Mouse (Mus musculus): ENCODE data around the gene Zmynd10. TPM values are rescaled to one million over a fixed set of nuclear protein-coding genes. Genes with fewer than 3 reads are reported as not detected.
"Not testable (repeated sequence)": the region's sequence is repeated elsewhere in the genome, so short reads cannot be mapped to it uniquely, and the experiment has no call there.

The Zmynd10 gene
- polyA plus RNA-seq, 1 experiment from 2014 or later: 7.3 TPM

DNA sequence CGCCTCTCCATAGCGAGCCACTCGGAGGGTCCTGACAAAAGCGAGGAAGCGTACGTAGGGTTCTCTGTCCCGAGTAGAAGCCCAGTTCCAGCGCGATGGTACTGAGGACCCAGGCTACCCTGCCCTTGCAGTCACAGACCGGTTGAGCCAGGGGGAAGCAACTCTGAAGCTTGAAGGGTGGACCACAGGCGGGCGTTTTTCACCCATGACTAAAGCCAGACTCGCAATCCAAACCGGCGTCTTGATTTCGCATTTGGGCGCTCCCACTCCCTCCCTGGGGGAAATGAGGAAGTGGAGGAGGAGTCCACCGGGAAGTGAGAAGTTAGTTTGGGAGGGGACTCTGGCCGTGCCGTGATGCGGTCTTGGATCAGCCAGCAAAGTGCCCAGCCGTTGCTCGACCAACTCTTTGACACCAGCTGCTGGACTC lies 7.9 kb downstream of the Zmynd10 start:
- CTCF ChIA-PET: interaction anchor here (1.4 kb wide), 1 partner anchor 90 kb away, joined by 3 read pairs; no protein-coding TSS in a partner anchor
- peak; percentile 27 for ATAC-seq
- no peak for TF ChIP-seq CTCF (IDR thresholded peaks at IDR 0.05)

DNA sequence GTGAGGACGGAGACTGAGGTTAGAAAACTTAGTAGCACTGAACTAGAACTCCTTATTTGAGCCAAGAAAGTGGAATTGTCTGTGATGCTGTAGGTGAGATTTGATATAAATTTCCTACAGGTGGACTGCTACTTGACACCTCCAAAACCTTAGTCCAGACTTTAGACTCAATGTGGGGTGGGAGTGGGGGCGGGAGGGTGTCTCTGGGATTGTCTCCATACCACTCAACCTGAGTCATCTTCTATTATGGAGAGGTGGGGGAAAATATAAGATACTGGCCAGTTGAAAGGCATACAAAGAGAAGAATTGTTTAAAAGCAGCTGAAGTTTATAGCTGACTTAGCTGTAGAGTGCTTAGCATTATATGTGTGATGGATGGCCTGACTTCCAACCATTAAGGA lies 8.6 kb downstream of the Zmynd10 start:
- no peak for ATAC-seq
- POLR2A ChIA-PET: interaction anchor here (0.8 to 1.4 kb wide), 4 partner anchors 8 to 14 kb away, joined by 4 to 5 read pairs (median 4); partner anchors contain the start of genes Cyb561d2 and Nprl2

More for the DNA sequence above, 7.9 kb downstream of the Zmynd10 start:
- in situ Hi-C loops (cut with MboI; ENCODE audit: low pct_unique_long_range_greater_than_20kb): no loop called here
- no peaks in the 10 kb centered on the region for H3K27me3 ChIP-seq
- DNase-seq (ENCODE audit: low read depth, low spot score): no peak
- POLR2A ChIA-PET: interaction anchor here (1.1 to 2.7 kb wide), 5 partner anchors 8 to 32 kb away, joined by 3 to 10 read pairs (median 5); partner anchors contain the start of genes Cyb561d2, Ifrd2, Nprl2 and Tusc2

DNA sequence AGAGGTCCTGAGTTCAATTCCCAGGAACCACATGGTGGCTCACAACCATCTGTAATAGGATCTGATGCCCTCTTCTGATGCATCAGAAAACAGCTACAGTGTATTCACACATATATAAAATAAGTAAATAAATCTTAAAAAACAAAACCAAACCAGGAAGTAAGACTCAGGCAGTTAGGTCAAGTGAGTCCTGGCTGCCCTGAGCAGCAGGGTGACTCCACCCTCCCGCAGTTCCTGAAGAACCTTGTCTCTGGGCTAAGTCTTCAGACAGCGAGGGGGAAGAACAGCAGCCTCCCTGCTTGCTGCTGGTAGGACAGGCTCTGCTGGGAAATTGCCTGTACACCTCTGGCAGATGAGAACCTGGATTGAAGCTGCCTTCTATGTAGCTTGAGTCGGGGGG lies 9.2 kb downstream of the Zmynd10 start:
- POLR2A ChIA-PET: interaction anchor here (0.8 to 1.4 kb wide), 3 partner anchors 9 to 74 kb away, joined by 4 read pairs; partner anchors contain the start of genes Cyb561d2 and Nprl2
- in situ Hi-C loops (cut with MboI; ENCODE audit: low pct_unique_long_range_greater_than_20kb): no loop called here
- ATAC-seq (no peak), DNase-seq (ENCODE audit: low read depth, low spot score) (no peak)
- no peak for TF ChIP-seq CTCF (IDR thresholded peaks at IDR 0.05)
- CTCF ChIA-PET: interaction anchor here (1.1 to 1.9 kb wide), 3 partner anchors 11 to 89 kb away, joined by 3 to 8 read pairs (median 3); partner anchors contain the start of gene Hyal2
- no peaks in the 10 kb centered on the region for H3K27me3 ChIP-seq

More for the DNA sequence above, 8.6 kb downstream of the Zmynd10 start:
- CTCF ChIA-PET: interaction anchor here (1.1 to 1.9 kb wide), 3 partner anchors 11 to 90 kb away, joined by 3 to 8 read pairs (median 3); partner anchors contain the start of gene Hyal2
- no peak for TF ChIP-seq CTCF (IDR thresholded peaks at IDR 0.05)
- in situ Hi-C loops (cut with MboI; ENCODE audit: low pct_unique_long_range_greater_than_20kb): no loop called here
- H3K27me3 ChIP-seq: no peaks in the 10 kb centered on the region
- no peak for DNase-seq (ENCODE audit: low read depth, low spot score)

DNA sequence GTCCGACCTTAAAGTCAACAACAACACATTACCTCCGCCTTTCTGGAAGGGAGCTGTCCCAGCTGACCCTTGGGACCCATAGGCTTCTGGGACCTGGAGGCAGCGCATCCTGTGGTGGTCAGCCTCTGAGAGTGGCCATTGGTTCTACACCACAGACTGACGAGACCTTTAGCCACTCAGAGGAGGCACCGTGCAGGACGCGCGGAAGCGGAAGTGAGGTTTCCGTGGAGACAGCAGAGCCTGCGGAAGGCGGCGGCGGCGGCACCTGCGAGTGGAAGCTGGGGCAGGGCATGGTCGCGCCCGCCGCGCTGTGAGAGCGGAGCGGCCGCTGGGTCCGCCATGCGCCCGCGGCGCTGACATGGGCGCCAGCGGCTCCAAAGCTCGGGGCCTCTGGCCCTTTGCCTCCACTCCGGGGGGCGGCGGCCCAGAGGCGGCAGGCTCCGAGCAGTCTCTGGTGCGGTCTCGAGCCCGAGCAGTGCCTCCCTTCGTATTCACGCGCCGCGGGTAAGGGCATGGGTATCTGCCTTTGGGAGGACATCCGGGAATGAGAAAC lies 16.0 kb downstream of the Zmynd10 start, which contains the start of gene Tusc2:
Gene Tusc2 (plus strand): TSS at position 227 of the 553 bp plus-strand sequence.
- in situ Hi-C loops (cut with MboI; ENCODE audit: low pct_unique_long_range_greater_than_20kb): no loop called here
- H3K27me3 ChIP-seq: no peaks in the 10 kb centered on the region
- CTCF ChIA-PET: no interaction called here
- peak; percentile 99 for ATAC-seq
- no peak for TF ChIP-seq CTCF (IDR thresholded peaks at IDR 0.05)
- POLR2A ChIA-PET: interaction anchor here (0.6 to 2.6 kb wide), 4 partner anchors 9 to 69 kb away, joined by 3 to 9 read pairs (median 5); partner anchors contain the start of gene Hyal3
- no peak for DNase-seq (ENCODE audit: low read depth, low spot score)

DNA sequence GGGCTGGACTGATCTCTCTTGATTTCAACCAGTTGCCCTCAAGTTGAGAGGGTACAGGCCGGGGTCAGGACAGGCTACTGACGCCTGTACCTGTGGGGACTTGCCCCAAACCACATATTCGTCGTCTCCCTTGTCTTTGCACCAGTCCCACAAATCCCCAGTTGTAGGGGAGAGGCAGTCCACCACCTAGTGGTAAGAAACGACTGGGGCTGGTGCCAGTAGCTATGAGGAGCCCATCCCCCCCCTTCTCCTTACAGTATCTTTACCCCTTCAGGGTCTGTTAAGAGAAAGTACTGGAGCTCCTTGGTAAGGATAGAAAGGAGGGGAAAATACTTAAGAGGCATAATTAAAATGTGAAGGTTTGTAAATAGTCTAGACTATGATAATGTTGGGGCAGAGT lies 18.5 kb downstream of the Zmynd10 start:
- CTCF ChIA-PET: interaction anchor here (0.8 to 2.5 kb wide), 8 partner anchors 9 to 79 kb away, joined by 3 to 9 read pairs (median 4); partner anchors contain the start of genes Hyal1, Hyal3 and Naa80
- ATAC-seq; in situ Hi-C loops (cut with MboI; ENCODE audit: low pct_unique_long_range_greater_than_20kb); DNase-seq (ENCODE audit: low read depth, low spot score); H3K27me3 ChIP-seq: not testable (repeated sequence)
- POLR2A ChIA-PET: interaction anchor here (1.1 kb wide), 1 partner anchor 79 kb away, joined by 3 read pairs; no protein-coding TSS in a partner anchor

DNA sequence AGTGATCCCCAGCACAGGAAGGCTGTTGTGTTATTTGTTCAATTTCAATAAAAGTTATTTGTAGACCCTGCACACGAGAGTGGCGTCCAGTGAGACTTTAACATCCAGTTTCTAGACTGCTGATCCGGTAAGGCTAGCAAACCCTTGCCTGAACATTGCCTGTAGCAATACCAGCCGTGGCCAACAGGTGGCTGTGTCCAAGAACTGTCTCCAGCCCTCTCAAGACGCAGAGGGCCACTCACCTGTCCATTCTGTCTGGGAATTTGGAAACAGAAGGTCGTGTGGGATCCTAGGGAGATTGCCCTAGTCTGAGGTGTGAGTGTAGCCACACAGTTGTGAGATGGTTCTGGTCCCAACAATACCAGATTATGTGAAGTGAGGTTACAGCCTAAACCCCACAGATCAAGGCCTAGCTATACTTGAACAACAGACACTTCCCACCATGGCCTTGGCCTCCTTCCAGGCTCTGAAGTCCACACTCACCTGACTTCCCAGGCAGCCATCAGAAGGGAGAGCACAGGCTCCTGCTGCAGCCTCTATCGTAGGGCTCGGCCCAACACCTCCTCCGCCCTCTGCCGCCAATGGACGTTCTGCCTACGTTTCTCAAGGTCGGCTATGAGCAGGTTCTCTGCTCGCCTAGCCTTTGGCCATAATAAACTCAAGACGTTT lies 19.1 kb downstream of the Zmynd10 start:
- no peak for TF ChIP-seq CTCF (IDR thresholded peaks at IDR 0.05)
- H3K27me3 ChIP-seq: no peaks in the 10 kb centered on the region
- ChIA-PET CTCF (interaction anchor here (0.7 to 2.5 kb wide), 11 partner anchors 9 to 79 kb away, joined by 3 to 9 read pairs (median 3); partner anchors contain the start of genes Hyal1, Hyal3 and Naa80), POLR2A (interaction anchor here (1.3 kb wide), 1 partner anchor 23 kb away, joined by 3 read pairs; no protein-coding TSS in a partner anchor)
- no peak for DNase-seq (ENCODE audit: low read depth, low spot score)
- ATAC-seq: no peak
- in situ Hi-C loops (cut with MboI; ENCODE audit: low pct_unique_long_range_greater_than_20kb): no loop called here

DNA sequence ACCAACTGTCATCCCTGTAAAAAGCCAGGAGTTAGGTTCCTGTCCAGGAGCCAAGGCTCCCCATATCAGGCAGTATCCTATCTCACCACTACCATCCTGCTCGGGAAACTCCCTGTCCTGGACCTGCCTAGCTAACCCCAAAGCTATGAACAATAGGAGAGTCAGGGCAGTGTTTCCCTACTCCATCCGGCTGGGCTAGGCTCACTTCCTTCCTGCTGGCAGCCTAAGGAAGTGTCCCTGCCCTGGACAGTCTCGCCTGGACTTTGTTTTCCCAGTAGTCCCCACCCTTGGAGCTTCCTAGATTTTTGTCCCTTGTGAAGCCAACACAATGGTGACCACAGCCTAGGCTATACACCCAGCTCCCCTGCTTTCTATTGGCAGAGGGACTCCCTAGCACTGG lies 19.8 kb downstream of the Zmynd10 start:
- no peaks in the 10 kb centered on the region for H3K27me3 ChIP-seq
- in situ Hi-C loops (cut with MboI; ENCODE audit: low pct_unique_long_range_greater_than_20kb): no loop called here
- no peak for ATAC-seq
- ChIA-PET CTCF (interaction anchor here (0.7 to 2.5 kb wide), 5 partner anchors 10 to 78 kb away, joined by 3 to 9 read pairs (median 3); partner anchors contain the start of genes Hyal3 and Naa80), POLR2A (interaction anchor here (0.8 to 1.3 kb wide), 2 partner anchors 22 to 700 kb away, joined by 3 to 4 read pairs; no protein-coding TSS in a partner anchor)
- no peak for TF ChIP-seq CTCF (IDR thresholded peaks at IDR 0.05)
- DNase-seq (ENCODE audit: low read depth, low spot score): no peak

DNA sequence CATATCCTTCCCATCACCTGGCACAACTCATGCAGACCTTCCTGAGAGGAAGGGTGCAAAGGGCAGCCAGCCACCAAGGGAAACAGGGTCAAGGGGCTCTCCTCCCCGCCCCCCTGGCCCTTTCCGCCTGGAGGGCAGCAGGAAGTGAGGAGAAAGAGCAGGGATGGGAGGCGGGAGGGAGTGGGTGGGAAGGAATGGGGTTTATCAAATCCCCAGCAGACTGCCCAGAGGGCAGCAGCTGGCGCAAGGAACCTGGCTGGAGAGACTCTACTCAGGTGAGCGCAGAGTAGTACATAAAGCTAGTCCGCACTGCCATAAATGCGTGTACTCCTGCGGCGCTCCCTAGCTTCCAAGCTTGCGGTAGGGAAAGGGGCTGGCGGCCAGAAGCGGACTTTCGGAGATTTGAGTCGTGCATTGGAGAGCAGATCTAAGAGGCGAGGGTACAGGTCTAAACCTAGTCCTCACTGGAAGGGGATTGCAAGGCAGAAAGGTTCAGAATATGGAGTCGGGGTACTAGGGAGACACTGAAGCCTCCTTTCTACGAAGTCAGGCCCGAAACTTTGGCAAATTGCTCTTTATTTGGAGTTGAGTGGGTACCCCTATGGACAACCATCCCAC lies 20.7 kb downstream of the Zmynd10 start, which contains the start of gene Hyal2:
Gene Hyal2 (plus strand): TSS at position 244 of the 618 bp plus-strand sequence.
- ChIA-PET POLR2A (interaction anchor here (0.9 to 1.0 kb wide), 2 partner anchors 13 to 73 kb away, joined by 3 to 5 read pairs; no protein-coding TSS in a partner anchor), CTCF (interaction anchor here (2.2 to 4.3 kb wide), 3 partner anchors 11 to 78 kb away, joined by 8 to 19 read pairs (median 8); partner anchors contain the start of genes Hyal3 and Naa80)
- TF ChIP-seq CTCF (IDR thresholded peaks at IDR 0.05): no peak
- DNase-seq (ENCODE audit: low read depth, low spot score): no peak
- in situ Hi-C loops (cut with MboI; ENCODE audit: low pct_unique_long_range_greater_than_20kb): no loop called here
- H3K27me3 ChIP-seq: no peaks in the 10 kb centered on the region
- no peak for ATAC-seq

DNA sequence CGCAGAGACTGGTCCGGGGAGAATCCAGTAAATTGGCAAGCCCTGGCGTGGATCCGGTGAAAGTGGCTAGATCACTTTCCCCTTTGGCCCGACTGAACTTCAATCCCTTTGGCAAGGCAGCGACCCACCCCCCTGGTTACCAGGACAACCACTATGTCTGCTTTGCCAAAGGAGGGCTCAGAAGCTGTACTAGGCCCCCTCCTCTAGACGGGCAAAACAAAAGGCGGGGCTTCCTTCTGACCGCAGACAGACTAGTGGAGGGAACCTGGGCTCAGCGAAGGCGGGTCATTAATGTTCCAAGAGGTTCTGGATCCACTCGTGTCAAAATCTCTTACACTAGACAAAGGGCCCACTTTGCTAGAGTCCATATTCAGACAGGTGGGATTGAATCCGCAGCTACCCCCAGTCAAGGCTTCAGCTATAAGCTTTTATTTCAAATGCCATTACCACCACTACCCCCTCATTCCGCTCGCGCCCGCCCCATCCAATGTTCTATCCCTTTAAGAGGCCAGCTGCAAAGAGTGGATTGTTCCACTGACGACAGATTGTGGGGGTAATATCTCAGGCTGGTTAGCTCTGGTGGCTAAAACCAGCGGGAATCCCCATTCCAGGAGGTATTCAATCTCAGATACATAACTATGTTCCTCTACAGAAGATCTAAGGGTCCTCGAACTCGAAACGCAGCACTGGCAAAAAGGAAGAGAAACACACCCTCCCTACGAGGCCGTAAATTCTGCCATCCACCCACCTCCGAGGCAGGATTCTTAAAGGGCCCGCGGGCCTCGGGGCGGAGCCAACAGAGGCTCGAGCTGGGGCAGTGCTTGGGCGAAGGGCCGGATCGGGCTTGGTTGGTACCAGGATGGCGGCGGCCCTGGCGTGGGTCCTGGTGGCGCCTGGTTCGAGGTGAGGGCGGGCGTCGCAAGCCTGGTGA lies 21.5 kb downstream of the Zmynd10 start:
- no peak for DNase-seq (ENCODE audit: low read depth, low spot score)
- ChIA-PET POLR2A (interaction anchor here (0.9 to 1.3 kb wide), 3 partner anchors 13 to 72 kb away, joined by 3 to 5 read pairs (median 5); partner anchors contain the start of gene Ifrd2), CTCF (interaction anchor here (2.0 to 4.3 kb wide), 4 partner anchors 11 to 77 kb away, joined by 5 to 19 read pairs (median 8); partner anchors contain the start of genes Hyal3, Ifrd2 and Naa80)
- TF ChIP-seq CTCF (IDR thresholded peaks at IDR 0.05): no peak
- H3K27me3 ChIP-seq: no peaks in the 10 kb centered on the region
- ATAC-seq: peak; percentile 72
- in situ Hi-C loops (cut with MboI; ENCODE audit: low pct_unique_long_range_greater_than_20kb): no loop called here
